Mouse (Mus musculus) c-Kit-positive CD71-negative TER-119-negative erythroid progenitor cells, embryonic 14.5 days (primary cell): ENCODE measurements around the gene Zbtb6.

Experiments used
- DNase-seq: peaks from one replicate; pipeline ENCODE4 v3.0.0-alpha.2; 2013; ENCODE audit warnings: low read depth

Zbtb6 gene

DNA sequence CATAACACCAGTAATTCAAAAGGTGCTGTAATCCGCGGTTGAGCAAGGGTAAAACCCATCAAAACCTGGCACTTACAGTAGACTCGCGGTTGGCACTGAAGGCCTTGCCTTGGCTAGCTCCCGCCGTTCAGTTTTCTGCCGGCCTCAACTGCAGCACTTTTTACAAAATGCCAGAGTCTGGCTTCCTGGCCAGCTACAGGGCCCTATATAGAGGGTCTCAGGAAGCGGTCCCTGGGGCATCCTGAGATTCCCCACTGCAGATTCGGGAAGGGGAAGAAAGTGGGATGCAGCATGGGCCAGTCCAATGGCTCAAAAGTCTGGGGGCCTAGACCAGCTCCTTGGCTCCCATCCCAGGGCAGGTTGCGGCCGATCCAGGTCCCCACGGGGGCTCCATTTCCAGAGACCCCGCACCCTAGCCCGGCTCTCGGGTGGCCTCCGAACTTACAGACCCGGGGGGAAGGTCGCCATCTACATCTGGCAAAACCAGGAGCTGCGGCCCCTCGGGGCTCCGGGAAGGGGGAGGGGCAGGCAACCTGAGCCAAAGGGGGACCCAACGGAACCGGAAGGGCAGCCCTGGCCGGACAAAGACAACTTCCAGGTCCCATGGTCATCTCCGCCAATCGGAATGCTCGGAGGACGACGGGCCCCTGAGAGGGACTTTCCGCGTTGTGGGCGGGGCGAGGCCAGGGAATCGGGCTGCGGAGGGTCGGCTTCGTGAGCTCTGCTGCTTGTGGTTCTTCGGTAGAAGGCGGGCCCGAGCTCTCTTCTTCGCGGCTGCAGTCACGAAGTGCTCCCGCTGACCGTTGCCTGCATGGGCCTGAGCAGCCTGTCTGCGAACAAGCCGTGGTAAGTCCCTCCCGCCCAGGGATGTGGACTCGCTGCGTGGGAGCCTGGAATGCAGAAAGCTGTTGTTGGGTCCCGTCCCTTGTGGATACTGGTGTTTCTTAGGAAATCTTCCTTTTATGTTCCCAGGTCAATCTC lies at the start of gene Zbtb6, which contains the start of the genes Zbtb26 and Rabgap1:
Gene Zbtb6, minus strand, starts transcription at position 561 of the 981 bp plus-strand sequence.
Gene Zbtb26, minus strand, starts transcription at position 525 of the 981 bp plus-strand sequence.
Gene Rabgap1, plus strand, starts transcription at position 669 of the 981 bp plus-strand sequence.
- peak; percentile 93 for DNase-seq

DNA sequence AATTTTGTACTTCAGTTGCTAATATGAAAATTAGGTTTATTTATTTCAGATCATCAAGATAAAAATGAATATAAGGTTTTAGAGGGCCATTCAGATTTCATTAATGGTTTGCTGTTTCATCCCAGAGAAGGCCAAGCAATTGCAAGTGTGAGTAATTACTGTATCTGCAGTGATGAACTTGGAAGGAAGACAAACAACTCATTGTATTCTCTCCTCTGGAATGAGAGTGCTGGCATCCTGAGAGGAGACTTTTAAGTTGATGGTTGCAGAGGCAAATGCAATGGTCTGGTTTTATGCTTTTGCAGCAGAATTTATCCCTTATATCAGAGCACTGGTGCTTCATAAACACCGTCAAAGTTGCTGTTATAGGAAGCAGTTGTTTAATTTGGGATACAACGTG lies 46.0 kb upstream of the Zbtb6 start:
- DNase-seq = no peak

DNA sequence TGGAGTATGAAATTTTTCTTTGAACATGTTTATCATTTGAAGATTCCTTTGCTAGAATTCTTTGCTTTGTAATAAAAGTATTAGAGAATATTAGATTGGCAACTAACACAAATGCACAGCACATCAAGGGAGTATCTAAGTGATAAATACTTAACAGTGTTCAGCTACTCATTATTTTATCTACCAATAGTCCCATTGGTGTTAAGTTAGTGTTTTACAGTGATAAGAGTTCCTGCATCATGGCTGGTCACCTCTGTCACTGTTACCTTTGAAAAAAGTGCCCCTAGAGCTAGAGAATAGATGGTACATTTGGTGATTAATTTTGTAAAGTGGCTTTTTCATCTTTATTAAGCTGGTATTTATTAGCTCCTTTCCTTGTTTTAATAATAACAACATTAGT lies 43.4 kb upstream of the Zbtb6 start:
- DNase-seq = no peak

DNA sequence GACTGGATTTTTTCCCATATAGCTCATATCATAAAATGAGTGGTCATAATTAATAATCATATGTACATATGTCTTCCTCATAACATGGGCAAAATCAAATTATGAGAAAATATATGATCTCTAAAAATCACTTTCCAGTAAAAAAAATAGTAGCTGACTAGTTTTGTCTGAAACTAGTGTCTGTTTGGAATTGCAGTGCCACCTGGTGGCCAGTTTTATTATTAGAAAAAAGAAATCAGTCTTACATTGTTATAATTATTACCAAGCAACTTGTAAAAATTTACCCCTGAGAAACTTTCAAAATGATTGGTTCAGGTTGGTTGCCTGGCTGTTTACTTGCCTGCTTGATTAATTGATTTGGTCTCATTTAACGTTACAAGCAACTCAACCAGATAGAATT lies 42.4 kb upstream of the Zbtb6 start:
- DNase-seq = peak; percentile 47

DNA sequence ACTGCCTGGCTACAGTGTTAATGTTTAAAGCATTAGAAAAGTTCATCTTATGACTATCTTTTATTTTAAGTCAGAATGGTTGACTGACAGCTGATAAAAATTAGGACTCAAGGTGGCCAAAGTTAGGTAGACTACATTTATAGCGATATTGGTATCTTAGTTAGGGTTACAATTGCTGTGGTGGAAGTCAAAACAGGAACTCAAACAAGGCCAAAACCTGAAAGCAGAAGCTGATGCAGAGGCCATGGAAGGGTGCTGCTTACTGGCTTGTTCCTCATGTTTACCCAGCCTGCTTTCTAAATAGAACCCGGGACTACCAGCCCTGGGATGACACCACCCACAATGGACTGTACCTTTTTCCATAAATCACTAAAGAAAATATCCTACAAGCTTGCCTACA lies 41.2 kb upstream of the Zbtb6 start:
- no peak for DNase-seq

DNA sequence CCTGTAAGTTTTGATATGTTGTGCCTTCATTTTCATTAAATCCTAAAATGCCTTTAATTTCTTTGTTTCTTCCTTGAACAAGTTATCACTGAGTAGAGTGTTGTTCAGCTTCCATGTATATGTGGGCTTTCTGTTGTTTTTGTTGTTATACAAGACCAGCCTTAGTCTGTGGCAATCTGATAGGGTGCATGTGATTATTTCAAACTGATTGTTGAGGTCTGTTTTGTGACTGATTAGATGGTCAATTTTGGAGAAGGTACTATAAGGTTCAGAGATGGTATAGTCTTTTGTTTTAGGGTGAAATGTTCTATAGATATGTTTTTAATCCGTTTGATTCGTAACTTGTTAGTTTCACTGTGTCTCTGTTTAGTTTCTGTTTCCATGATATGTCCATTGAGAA lies 37.1 kb upstream of the Zbtb6 start:
- no peak for DNase-seq

DNA sequence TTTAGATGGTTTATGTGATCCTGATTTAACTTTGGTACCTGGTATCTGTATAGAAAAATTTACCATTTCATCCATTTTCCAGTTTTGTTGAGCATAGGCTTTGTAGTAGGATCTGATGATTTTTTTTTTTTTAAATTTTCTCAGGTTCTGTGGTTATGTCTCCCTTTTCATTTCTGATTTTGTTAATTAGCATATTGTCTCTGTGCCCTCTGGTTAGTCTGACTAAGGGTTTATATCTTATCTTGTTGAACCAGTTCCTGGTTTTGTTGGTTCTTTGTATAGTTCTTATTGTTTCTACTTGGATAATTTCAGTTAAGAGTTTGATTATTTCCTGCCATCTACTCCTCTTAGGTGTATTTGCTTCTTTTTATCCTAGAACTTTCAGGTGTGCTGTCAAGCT lies 36.6 kb upstream of the Zbtb6 start:
- DNase-seq = no peak

DNA sequence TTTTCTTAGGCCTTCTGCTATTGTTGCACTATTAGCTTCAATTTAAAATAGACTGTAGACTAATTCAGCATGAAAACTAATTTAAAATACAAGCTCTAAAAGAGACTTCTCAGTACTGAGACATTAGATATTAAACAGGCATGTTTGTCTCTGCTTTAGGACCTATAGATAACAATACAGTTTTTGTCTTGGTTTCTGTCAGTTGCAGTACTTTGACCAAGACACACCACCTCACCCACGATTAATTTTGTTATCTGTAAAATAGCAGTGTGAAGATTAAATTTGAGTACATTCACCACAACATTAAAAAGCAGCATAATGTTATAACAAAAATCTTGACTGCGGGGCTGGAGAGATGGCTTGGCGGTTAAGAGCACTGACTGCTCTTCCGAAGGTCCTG lies 23.3 kb upstream of the Zbtb6 start:
- no peak for DNase-seq

DNA sequence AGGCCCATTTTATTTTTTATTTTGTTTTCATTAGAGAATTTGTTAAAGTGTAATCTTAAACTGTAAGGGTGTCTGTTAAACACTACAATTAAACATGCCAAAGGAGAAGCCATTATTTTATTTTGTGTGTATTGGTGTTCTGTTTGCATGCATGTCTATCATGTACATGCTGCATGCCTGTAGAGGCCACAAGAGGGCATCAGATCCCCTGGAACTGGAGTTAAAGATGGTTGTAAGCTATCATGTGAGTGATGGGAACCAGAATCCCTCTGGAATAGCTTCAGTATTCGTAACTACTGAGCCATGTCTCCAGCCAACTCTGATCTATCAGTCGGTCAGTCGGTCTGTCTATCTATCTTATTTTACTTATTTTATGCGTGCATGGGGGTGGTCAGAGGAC lies 17.7 kb upstream of the Zbtb6 start:
- DNase-seq = no peak

DNA sequence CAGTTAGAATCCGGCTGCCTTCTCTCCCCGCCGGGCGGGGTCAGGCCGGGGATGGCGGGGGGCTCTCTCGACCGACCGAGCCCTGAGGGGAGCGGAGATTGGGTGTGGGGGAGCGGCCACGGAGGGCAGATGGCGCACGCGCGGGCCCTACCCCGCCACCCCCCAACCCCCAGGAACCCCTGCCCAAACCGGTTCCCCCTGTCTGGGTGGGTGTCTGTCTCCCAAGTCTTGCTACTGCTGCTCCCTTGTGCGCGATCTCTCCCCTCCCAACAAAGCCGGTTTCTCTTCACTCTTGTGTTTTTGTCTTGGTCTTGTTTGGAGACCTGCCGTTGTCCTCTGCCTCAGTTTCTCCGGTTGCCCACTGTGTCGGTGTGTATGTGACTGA lies 9.4 kb upstream of the Zbtb6 start:
- DNase-seq = no peak

DNA sequence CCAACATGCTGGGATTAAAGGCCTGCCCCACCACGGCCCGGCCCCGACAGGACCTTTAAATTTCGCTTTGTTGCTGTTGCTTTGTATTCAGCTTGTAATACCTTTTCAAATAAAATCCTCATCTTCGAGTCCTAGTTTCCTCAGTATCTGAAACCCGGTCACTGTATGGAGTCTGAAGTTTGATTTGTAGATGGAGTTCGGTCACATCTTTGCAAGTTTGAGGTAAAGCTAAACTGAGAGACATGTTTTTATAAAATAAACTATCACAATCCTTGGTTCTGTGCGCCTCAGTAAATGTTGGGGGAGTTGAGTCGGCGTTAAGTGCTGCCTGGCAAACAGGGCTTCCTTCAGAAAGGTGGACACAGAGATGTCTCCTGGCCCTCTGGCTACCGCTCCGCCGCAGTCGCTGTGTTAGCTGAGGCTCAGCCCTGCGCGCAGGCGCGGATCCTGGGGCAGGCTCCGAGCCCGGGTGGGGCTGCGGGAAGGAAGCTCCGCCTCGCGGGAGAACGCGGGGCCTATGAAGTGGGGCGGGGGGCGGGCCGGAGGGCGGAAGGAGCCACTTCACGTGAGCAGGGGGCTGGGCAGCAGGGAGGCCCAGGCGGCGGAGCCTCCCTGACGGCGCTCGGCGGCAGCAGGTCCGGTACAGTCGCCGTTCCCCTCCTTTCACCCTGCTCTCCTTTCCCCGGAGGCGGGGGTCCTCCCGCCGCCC lies 8.8 kb upstream of the Zbtb6 start:
- DNase-seq = peak; percentile 89

DNA sequence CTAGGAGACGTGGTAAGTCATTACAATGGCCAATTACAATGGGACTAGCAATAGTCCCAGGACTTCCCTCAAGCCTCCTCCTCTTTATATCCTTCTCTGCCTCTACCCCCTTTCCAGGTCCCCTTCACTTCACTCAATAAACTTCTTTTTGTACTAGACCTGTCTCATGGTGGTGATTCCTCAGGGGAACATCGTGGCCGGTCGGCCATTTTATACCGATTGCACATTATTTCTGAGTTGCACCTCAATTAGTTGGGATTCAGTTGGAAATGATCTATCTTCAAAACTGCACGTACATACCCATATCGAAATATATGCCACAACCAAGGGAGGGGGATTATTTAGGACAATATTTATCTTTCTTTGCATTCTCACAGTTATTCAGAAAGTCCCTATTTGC lies 11.4 kb downstream of the Zbtb6 start:
- DNase-seq = no peak

DNA sequence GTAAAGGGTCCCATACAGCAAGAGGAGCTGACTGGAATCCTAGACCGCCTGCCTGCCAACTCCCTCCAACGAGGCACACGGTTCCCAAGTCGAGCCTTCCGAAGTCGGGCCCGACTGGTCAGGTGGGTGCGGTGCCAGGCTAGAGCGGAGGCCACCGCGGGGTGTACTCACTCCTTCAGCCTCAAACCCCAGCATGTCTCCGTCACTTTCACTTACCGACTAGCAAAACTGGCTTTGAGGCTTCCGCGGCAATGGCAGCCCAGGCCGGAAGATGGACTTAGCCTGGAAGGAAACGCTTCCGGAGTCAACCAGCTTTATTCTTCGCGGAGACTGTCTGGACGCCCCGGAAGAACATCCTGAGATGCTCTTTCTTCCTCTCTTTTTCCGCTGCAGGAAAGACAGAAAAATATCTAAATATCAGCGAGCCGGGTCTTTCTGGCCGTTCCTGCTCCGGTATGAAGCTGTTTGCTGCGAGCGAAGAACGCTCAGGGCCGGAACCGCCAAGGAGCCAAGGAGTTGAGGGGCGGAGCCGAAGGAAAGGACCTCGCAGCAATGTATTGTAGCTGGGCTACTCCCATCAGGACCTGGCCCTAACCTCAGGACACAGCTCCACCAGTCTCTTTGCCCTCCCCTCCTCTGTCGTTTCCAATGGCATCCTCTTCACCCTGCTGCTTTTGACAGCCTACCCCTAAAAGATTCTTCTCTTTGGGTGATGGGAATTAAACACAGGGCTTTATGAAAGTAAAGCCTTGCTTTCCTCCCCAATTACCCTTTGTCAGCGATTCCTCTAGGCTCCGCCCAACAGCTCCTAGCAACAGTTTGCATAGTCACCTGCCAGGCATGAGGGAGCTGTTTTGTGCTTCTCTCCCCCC lies 12.1 kb downstream of the Zbtb6 start:
- DNase-seq = peak; percentile 74

DNA sequence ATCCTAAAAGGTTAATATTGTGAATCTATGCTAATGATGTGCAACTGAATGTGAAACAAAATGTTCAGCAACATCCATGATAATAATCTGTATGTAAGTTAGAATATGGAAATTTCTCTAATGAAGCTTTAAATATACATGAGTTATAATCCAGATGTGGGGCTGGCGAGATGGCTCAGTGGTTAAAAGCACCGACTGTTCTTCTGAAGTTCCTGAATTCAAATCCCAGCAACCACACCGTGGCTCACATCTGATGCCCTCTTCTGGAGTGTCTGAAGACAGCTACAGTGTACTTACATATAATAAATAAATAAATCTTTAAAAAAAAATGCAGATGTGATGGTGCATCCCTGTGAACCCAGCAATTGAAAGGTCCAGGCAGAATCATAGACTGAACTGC lies 19.3 kb downstream of the Zbtb6 start:
- no peak for DNase-seq

DNA sequence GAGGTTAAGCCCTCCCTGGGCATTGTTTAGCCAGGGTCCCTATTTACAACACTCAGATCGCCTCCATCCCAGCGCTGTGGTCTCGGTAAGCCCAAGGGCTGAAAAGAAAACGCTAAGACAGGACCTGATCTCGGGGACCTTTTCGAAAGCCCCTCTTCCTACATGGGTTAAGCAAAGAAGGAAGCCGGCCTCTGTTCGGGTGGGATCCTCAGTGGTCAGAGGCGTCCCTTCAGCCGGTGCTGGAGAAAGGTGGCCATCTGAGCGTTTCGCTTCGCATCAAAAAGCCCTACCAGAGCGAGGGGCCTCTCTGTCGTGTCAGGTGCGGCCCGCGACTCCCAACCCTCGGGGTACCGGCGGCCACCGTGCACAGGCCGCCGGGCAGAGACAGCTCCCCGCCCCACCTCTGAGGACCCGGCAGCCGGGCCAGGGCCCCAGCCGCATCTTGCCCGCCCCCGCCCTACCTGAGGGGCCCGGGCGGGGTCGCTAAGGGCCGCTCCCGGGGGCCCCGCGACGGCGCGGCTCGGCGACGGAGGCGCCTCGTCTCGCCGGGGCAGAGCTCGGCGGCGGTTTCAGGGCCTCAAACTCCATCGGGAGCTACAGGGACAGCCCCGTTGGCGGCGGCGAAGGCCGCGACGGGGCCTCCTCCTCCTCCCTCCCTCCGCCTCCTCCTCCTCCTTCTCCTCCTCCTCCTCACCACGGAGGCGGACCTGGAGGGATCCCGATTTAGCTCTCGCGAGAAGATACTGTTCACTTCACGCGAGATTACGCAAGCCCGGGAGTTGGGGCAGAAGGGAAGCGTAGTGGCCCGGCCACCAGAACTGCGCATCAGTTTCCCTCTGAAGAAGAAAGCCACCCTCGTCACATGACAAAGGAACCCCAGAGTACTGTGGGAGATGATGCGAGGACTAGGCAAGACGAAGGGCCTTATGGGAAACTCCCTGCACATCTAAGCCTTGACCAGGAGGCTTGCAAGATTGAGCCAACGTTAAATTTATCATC lies 20.4 kb downstream of the Zbtb6 start, which contains the start of gene Rc3h2:
Gene Rc3h2, minus strand, starts transcription at position 598 of the 999 bp plus-strand sequence.
- peak; percentile 96 for DNase-seq

DNA sequence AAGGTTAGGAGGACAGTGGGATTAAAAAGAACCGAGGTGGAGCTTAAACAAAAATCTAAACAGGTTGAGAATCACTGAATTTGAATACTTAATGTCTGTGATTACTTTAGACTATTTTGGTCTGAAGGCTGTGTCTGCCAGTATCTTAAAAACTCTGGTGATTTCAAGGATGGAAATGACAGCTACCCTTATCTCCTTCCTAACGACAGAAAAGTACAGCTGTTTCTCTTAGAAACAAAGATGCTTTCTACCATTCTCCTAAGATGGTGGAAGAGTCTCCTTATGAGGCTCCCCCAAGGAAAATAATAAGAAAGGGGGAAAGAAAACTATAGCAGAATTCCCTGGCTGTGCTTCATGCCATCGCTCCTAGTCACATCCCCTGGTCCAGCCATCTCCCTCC lies 21.1 kb downstream of the Zbtb6 start:
- DNase-seq = no peak

DNA sequence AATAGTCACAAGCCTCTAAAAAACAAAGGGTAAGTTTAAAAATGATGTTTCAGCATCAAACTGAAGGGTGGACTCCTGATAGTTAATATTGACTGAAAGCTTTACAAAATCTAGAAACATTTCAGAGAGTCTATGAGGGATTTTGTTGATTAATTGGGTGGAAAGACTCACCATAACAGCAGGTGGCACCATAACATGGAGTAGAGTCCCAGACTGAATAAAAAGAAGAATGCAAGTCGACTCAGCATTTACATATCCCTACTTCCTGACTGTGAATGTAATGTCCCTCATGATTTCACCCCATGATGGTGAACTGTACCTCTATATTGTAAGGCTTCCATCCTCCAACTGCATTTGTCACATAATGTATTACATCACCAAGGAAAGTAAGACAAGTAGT lies 47.4 kb downstream of the Zbtb6 start:
- DNase-seq = no peak

DNA sequence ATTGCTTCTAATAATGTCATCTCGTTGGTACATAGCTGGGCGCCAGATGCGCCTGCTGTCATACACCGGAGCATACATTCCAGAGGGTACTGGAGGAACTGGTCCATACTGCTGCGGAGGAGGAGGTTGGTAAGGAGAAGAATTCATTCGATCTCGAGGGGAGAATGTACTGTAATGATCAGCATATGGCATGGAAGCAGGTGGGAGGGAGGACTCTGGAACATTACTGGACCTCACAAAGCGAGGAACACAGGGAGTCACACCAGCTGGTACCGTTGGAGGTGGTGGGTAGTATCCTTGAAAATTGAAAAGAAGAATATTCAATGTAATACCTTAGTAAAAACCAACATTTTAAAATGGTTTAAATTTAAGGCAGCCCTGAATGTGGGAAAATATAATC lies 60.0 kb downstream of the Zbtb6 start:
- no peak for DNase-seq

DNA sequence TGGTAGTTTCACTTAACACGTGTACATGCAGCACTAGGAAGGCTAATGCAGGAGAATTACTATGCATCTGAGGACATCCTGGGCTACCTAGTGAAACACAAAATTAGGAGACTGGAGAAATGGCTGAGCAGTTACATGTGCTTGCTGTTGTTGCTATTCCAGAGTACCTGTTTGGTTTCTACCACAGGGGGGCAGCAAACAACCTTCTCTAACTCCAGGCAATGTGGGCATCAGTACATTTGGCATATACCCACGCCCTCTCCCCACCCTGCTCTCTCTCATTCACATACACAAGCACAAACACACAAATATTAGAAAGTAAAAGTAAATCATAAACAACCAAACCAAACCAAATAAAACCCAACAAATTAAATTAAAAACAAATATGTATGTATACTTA lies 62.8 kb downstream of the Zbtb6 start:
- peak; percentile 65 for DNase-seq

DNA sequence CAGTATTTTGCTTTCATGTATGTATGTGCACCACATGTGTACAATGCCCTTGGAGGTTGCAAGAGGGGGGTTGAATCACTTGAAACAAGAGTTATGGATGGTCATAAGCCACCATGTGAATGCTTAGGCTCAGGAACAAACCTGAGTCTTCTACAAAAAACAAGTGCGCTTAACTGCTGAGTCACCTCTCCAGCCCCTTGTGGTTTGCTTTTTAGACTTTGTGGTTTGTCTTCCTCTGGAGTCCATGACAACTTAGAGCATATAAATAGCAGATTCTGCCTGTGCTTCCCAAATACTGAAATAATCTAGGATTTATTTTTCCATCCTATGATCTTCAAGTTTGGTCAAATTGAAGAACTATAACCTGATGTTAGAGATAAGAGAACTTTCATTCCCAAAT lies 67.0 kb downstream of the Zbtb6 start:
- peak; percentile 54 for DNase-seq
